Mouse (Mus musculus) brain, adult 2 months (tissue): ENCODE data around the gene Glyat.

ENCODE experiments used
- DNase-seq: peaks from one replicate; pipeline ENCODE4 v3.0.0; 2011; ENCODE audit warnings: low read depth, low spot score

The Glyat gene

DNA sequence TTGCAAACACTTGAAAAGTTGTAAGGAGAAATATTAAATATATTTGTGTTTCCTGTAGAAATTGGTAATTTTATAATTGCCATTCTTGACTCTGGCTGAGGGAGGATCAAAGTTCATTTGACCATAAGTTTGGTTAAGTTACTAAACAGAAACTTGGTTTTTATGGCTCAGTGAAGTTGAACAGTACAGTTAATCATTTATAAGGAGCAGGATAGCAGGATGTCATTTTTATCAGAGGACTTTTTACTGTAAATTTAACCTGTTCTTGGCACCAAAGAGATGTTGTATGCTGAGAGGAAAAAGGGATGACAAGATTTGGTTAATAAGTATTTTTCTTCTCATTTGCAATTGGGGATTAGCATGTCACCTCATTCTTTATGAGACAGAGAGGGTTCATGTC, 51.5 kb downstream of the Glyat start:
- DNase-seq = no peak

- DNase-seq = no peak
These were observed 52.1 kb downstream of the Glyat start for GRCm38 (mm10) chr19:12685231-12685630.

DNA sequence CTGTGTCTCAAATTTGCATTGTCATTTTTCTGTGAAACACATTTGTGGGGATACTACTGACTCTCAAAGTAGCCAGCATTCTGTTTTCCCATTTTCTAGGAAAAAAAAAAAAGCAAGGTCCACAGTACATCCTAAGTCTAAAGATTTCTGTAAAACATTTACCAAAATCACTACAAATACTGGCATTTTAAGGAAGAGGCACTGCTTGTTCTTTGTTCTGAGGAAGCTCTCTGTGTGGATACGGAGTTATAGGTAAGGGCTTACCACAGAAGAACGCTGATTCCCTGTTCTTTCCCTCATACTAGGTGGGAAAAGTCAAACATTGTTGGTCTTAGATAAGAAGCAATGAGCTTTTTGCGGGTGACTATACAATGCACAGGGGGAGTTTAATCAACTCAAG, 62.5 kb downstream of the Glyat start, which contains the start of gene Keg1:
Gene Keg1 (plus strand): TSS at position 197 of the 400 bp plus-strand sequence.
- DNase-seq = no peak

DNA sequence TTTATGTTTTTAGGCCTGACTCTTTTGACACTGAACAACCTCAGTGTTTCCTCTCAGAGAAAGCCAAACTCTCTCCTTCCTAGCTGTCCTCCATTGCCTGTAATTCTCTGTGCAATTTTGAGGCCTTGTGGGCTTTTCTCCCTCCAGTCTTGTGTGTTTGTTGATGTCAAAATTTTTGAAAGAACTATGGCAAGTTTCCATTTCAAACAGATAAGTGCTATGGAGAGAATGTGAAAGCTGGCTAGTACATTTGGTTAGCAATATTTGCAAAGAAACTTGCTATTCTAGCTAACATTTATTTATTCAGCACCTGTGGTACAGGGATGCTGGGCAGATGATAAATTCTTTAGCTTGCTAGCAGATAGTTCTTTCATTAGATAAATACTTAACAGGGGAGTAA, 63.1 kb downstream of the Glyat start:
- no peak for DNase-seq
